Comparison of ENCODE assay signal across 21 mouse cellular contexts in the genomic region with DNA sequence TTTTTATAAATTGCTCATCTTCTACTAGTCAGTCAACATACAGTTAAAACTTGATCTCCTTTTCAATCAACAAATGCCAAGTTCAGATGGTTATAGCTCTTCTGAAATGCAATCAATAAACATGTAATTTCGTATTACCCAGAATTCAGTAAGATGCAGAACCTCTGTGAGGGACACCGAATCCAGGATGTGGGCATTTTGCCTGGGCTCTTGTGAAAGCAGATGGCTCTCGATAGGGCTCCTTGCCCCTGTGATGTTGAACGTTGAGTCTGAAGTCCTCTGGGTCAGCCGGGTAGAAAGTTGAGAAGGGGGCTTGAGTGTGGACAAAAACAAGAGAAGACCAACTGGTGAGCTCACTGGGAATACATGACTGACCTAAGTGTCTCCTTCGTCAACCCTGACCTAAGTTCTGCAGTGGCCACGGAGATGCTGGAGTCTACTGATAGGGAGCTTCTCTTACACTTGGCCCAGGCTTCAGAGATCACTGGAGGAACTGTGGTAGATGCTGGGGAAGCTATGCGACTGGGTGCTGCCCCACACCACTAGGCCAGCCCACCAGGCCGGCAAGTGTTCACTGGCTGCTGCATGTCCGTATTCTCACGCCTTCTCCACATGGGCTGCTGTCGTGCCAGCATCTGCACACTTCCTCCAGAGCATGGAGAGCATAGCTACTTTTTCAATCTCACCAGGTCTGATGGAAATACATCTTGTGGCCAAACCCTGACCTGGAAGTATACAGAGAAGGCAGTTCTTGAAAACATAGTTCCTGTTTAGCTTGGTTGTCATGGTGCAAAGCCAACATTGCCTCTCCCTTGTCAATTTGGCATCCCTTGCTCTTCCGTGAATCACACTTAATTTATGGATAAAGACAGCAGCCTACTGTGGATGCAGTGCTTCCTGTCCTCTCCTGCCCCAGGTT.
A peak's percentile ranks its signal among the peaks of the same experiment; 100 is the strongest.
DNase-seq lines count a peak whose midpoint lies in the region; ATAC-seq lines count a peak whose summit lies in the region.
"Had no signal": no experiment of that assay in that cellular context is flagged by ENCODE, and none has a peak within 500 bp of the region (broad histone marks: within the 10 kb centered on the region; RNA-seq: fewer than 3 reads in every experiment).

No protein-coding gene starts in this region.

- no peak overlapping the region for H3K27ac ChIP-seq in midbrain, embryonic 11.5 days (ENCODE audit: low read depth, low read length)
- H3K27ac ChIP-seq in midbrain, embryonic 14.5 days (replicated peaks; ENCODE audit: low read depth, low read length): no peak overlapping the region
- H3K27ac ChIP-seq: embryonic facial prominence, embryonic 12.5 days; hindbrain, embryonic 10.5 days; intestine, embryonic 15.5 days; limb, embryonic 15.5 days; neural tube, embryonic 15.5 days had no signal

- H3K4me2 ChIP-seq in midbrain, embryonic 11.5 days: no peak overlapping the region
- no peak overlapping the region for H3K4me2 ChIP-seq in midbrain, embryonic 14.5 days (ENCODE audit: low read length)
- H3K4me2 ChIP-seq: embryonic facial prominence, embryonic 12.5 days; heart, embryonic 11.5 days; intestine, embryonic 15.5 days; limb, embryonic 15.5 days; neural tube, embryonic 15.5 days had no signal

- 87% methylated on average over 13 of the region's 13 CpGs for WGBS in midbrain, embryonic 11.5 days
- WGBS in midbrain, embryonic 14.5 days: 89% methylated on average over 13 of the region's 13 CpGs

- no peak overlapping the region for H3K9ac ChIP-seq in midbrain, embryonic 11.5 days (ENCODE audit: low read length)
- no peak overlapping the region for H3K9ac ChIP-seq in midbrain, embryonic 14.5 days (replicated peaks; ENCODE audit: low read length)
- H3K9ac ChIP-seq: embryonic facial prominence, embryonic 12.5 days; intestine, embryonic 15.5 days; limb, embryonic 15.5 days; neural tube, embryonic 15.5 days had no signal

- H3K9me3 ChIP-seq in midbrain, embryonic 11.5 days (ENCODE audit: control insufficient read depth, low read length): no peaks in the 10 kb centered on the region
- no peaks in the 10 kb centered on the region for H3K9me3 ChIP-seq in midbrain, embryonic 14.5 days (ENCODE audit: control insufficient read depth, low read length)
- H3K9me3 ChIP-seq: embryonic facial prominence, embryonic 12.5 days; G1E; hindbrain, embryonic 10.5 days; intestine, embryonic 15.5 days; limb, embryonic 15.5 days; neural tube, embryonic 15.5 days had no signal

- no peaks in the 10 kb centered on the region for H3K36me3 ChIP-seq in midbrain, embryonic 11.5 days (ENCODE audit: control insufficient read depth, insufficient read depth, low read length)
- H3K36me3 ChIP-seq in midbrain, embryonic 14.5 days (ENCODE audit: control insufficient read depth, insufficient read depth, low read length): no peaks in the 10 kb centered on the region
- H3K36me3 ChIP-seq: embryonic facial prominence, embryonic 12.5 days; G1E; hindbrain, embryonic 10.5 days; intestine, embryonic 15.5 days; limb, embryonic 15.5 days; neural tube, embryonic 15.5 days had no signal

- DNase-seq in gastrocnemius, adult 18-20 months (ENCODE audit: low spot score): peak; percentile 42
- no peak for DNase-seq in gastrocnemius, postnatal 10 days
- peak; percentile 75 for DNase-seq in midbrain, embryonic 11.5 days (ENCODE audit: low spot score, missing footprints)
- no peak for DNase-seq in midbrain, embryonic 14.5 days
- no peak for DNase-seq in layer of hippocampus, adult 9-11 months
- DNase-seq in kidney, adult 11 months: no peak
- DNase-seq: adrenal gland, adult 8-10 months; cerebellum, adult 9-11 months; heart, adult 11 months; kidney, postnatal 36 days; lung, postnatal 14 days had no signal

- ATAC-seq in midbrain, embryonic 11.5 days (ENCODE audit: low FRiP score): no peak
- ATAC-seq in midbrain, embryonic 14.5 days (ENCODE audit: low FRiP score, low TSS enrichment): no peak
- ATAC-seq in megakaryocyte-erythroid progenitor cell, adult 5-6 weeks (replicated peaks; ENCODE audit: low FRiP score, low TSS enrichment, poor library complexity, severe bottlenecking): peak; percentile 50; the same call in 1 of the 2 replicates
- ATAC-seq: activated CD4-positive, CD25-positive, alpha-beta regulatory T cell, adult 4 months; hindbrain, embryonic 16.5 days; intestine, embryonic 15.5 days had no signal

- no peak overlapping the region for H3K4me3 ChIP-seq in midbrain, embryonic 11.5 days (ENCODE audit: low read depth, low read length)
- H3K4me3 ChIP-seq in midbrain, embryonic 14.5 days (replicated peaks; ENCODE audit: low read depth, low read length): no peak overlapping the region
- H3K4me3 ChIP-seq: embryonic facial prominence, embryonic 12.5 days; hindbrain, embryonic 10.5 days; intestine, embryonic 15.5 days; limb, embryonic 15.5 days; neural tube, embryonic 15.5 days had no signal

- H3K4me1 ChIP-seq in midbrain, embryonic 11.5 days (ENCODE audit: control insufficient read depth, insufficient read depth, low read length): no peaks in the 10 kb centered on the region
- no peaks in the 10 kb centered on the region for H3K4me1 ChIP-seq in midbrain, embryonic 14.5 days (ENCODE audit: control insufficient read depth, insufficient read depth, low read length)
- H3K4me1 ChIP-seq: hindbrain, embryonic 10.5 days; neural tube, embryonic 15.5 days had no signal

- no peaks in the 10 kb centered on the region for H3K27me3 ChIP-seq in midbrain, embryonic 11.5 days (ENCODE audit: control insufficient read depth, insufficient read depth, low read length)
- no peaks in the 10 kb centered on the region for H3K27me3 ChIP-seq in midbrain, embryonic 14.5 days (ENCODE audit: control insufficient read depth, insufficient read depth, low read length)
- H3K27me3 ChIP-seq: intestine, embryonic 15.5 days; limb, embryonic 15.5 days; neural tube, embryonic 15.5 days had no signal

Comparison
In these comparisons a context has a peak if more than half of its experiments do, and no peak if none do; other contexts are left out.
1. DNase-seq: peak in gastrocnemius, adult 18-20 months (single experiment) and midbrain, embryonic 11.5 days (single experiment); none in gastrocnemius, postnatal 10 days (single experiment), midbrain, embryonic 14.5 days (single experiment), layer of hippocampus, adult 9-11 months (single experiment) and kidney, adult 11 months (single experiment).